Mouse (Mus musculus): ENCODE measurements around the gene Apoc2.

DNA sequence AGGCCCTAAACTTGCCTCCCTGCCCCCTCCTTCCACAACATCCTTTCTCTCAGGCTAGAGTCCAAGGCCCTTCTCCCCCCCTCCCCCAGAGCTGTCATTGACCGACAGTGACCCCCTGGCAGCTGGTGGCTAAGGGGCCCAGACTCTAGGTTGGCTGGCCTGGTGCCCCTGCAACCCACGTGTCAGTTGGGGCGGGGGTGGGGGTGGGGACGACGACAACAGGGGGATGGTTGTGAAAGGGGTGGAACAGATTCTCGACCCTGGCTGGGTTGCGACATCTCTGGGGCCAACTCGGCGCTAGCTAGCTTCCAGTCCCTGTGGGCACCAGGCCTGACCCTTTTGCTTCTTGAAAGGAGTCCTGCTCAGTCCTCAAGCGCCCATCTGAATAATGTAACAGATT, 15.7 kb upstream of the Apoc2 start:
- TF ChIP-seq CTCF (IDR thresholded peaks at IDR 0.05; ENCODE audit: control insufficient read depth, insufficient read depth, insufficient replicate concordance, low read depth, low read length) (no peak), POLR2A (IDR thresholded peaks at IDR 0.05; ENCODE audit: control insufficient read depth, low read depth, low read length) (no peak)

Measured in testis, adult 2 months (tissue).